Mouse (Mus musculus): ENCODE data around the gene Nmt1.

GRCm38 (mm10) chr11:103111881-103112551 is 84.0 kb downstream of the Nmt1 start:
- peak; percentile 16 for TF ChIP-seq POLR2A (IDR thresholded peaks at IDR 0.05; ENCODE audit: insufficient read depth, low read depth, low read length)
- no peak for TF ChIP-seq CTCF (IDR thresholded peaks at IDR 0.05)
- no peak for TF ChIP-seq EP300 (IDR thresholded peaks at IDR 0.05; ENCODE audit: insufficient read depth, low read depth, low read length)
